Mouse (Mus musculus): ENCODE measurements around the gene Ehbp1l1. TPM values are rescaled to one million over a fixed set of nuclear protein-coding genes. Genes with fewer than 3 reads are reported as not detected.

Gene Ehbp1l1
- total and polyA plus RNA-seq, 3 experiments = 30.4 to 62.6 (median 57.0) TPM

DNA sequence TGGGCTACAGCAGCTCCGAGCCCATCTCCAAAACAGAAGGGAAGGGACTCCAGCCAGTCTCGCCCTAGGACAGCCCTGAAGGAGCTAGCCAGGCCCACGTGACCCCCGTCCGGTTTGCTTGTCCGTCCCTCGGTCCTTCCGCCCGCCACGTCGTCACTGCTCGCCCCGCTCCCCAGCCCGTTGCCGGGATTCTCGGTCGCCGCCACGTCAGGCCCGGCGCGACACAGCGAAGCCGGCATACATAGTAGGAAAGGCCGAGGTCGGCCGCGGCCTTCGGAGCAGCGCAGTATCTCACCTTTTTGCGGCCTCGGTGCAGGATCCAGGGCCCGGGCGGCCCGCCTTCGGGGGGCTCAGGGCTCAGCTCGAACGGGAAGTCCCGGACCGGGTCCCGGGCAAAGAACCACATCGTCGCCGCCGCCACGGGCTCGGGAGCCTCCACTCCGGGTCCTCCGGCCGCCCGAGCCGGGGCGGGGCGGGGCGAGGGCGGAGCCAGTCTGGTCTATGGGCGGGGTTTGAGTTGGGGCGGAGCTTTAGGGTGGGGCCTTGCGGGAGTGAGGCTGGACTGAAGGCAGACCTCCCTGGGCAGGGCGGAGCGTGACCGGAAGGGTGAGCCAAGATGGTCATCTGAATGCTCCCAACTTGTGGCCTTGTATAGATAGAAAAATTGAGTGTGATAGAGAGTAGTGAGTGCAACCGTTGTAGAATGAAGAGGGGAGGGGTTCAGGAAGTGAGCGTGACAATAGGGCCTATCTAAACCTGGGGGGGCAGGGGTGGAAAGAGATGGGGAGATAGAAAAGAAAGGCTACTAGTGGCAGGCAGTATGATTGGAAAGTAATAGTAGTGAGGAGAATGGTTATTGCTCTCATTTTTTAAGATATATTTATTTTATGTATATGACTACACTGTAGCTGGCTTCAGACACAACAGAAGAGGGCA, 45.1 kb upstream of the Ehbp1l1 start, which contains the start of gene Scyl1 (continued):
- TF ChIP-seq RCOR1 (conservative IDR thresholded peaks at IDR 0.05; ENCODE audit: low read depth, low read length) = peak; percentile 61; the same call in 1 of the 2 replicates

DNA sequence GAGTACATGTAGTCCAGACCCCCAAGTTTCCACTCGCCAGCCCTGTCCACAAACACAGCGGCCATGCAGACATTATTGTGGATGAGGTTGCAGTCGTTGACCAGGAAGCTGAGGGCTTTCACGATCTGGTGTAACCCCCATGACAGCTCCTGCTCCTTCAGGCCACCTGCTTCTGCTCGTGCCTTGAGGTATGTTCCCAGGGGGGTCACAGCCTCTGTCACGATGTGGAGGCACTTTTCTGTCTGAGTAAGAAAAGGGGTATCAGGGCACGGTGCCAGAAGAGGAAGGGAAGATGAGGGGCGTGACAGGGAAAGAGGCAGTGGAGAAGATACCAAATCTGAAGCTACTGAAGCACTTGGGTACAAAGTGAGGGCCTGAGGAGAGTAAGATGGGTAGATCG, 44.2 kb upstream of the Ehbp1l1 start:
- Histone ChIP-seq H3K27me3 (replicated peaks) (no peaks in the 10 kb centered on the region), H3K9ac (ENCODE audit: insufficient read depth, low read depth) (peak overlapping the region; percentile 70), H3K4me2 (ENCODE audit: insufficient read depth, low read depth, poor library complexity, severe bottlenecking) (peak overlapping the region; percentile 68), H3K9me3 (replicated peaks; ENCODE audit: low read length) (peaks cover 4% of the 10 kb centered on the region), H3K36me3 (replicated peaks in 1 of 2; ENCODE audit: control insufficient read depth in 1 of 2, insufficient read depth in 1 of 2, low read length in 1 of 2) (peaks cover 39 to 51% of the 10 kb centered on the region in 2 experiments), H3K4me1 (ENCODE audit: control insufficient read depth in 1 of 2, insufficient read depth in 2 of 2) (peaks cover 6 to 21% of the 10 kb centered on the region in 2 experiments), H3K27ac (ENCODE audit: insufficient read depth, low read depth) (0 out of 2 replicates have a peak overlapping the region, but pooled peaks have one; percentile 12), H3K79me2 (replicated peaks; ENCODE audit: control insufficient read depth, extremely low read depth, insufficient read depth, poor library complexity, severe bottlenecking) (peaks cover 13% of the 10 kb centered on the region), H3K4me3 (replicated peaks in 1 of 3; ENCODE audit: low read depth in 2 of 3, low read length in 2 of 3, poor library complexity in 1 of 3) (peak overlapping the region; percentile 77 to 88 (median 85))
- in situ Hi-C loops (cut with MboI; ENCODE audit: low pct_ligation_motif_present, low pct_unique_long_range_greater_than_20kb, low sequenced_read_pairs) (loop anchor here (5.0 kb wide), 1 partner anchor 63 kb away; no protein-coding TSS in a partner anchor), dilution Hi-C loops (cut with MboI; ENCODE audit: extremely low pct_ligation_motif_present, extremely low pct_unique_long_range_greater_than_20kb, low sequenced_read_pairs) (no loop called here)
- no peak for DNase-seq (ENCODE audit: extremely low read depth)
- no peak for TF ChIP-seq NRF1 (IDR thresholded peaks at IDR 0.05; ENCODE audit: low read depth, low read length)
- TF ChIP-seq POLR2A (IDR thresholded peaks at IDR 0.05; ENCODE audit: low read depth, low read length) = no peak
- TF ChIP-seq ELF1 (IDR thresholded peaks at IDR 0.05; ENCODE audit: low read depth, low read length) = no peak
- no peak for TF ChIP-seq JUN (IDR thresholded peaks at IDR 0.05; ENCODE audit: insufficient read depth, low read depth, low read length)
- TF ChIP-seq POLR2AphosphoS2 (IDR thresholded peaks at IDR 0.05; ENCODE audit: low read depth, low read length) = no peak
- no peak for TF ChIP-seq EP300 (IDR thresholded peaks at IDR 0.05; ENCODE audit: low read length)
- TF ChIP-seq HCFC1 (IDR thresholded peaks at IDR 0.05; ENCODE audit: low read depth, low read length) = no peak
- TF ChIP-seq KAT2A (IDR thresholded peaks at IDR 0.05; ENCODE audit: insufficient replicate concordance, low read length) = no peak
- no peak for TF ChIP-seq ZNF384 (IDR thresholded peaks at IDR 0.05; ENCODE audit: low read depth, low read length)
- TF ChIP-seq MAX (IDR thresholded peaks at IDR 0.05; ENCODE audit: low read length) = no peak
- TF ChIP-seq GABPA (IDR thresholded peaks at IDR 0.05; ENCODE audit: insufficient replicate concordance, low read depth, low read length) = no peak
- no peak for TF ChIP-seq MAZ (IDR thresholded peaks at IDR 0.05; ENCODE audit: low read depth, low read length)
- no peak for TF ChIP-seq SMC3 (IDR thresholded peaks at IDR 0.05; ENCODE audit: low read depth, low read length)
- TF ChIP-seq NELFE (IDR thresholded peaks at IDR 0.05; ENCODE audit: low read depth, low read length) = no peak
- TF ChIP-seq BHLHE40 (IDR thresholded peaks at IDR 0.05; ENCODE audit: low read depth, low read length) = no peak
- no peak for TF ChIP-seq E2F4 (IDR thresholded peaks at IDR 0.05; ENCODE audit: insufficient replicate concordance, low read depth, low read length)
- no peak for TF ChIP-seq CHD1 (IDR thresholded peaks at IDR 0.05; ENCODE audit: low read depth, low read length)
